Mouse (Mus musculus) lung, postnatal 0 days (tissue): ENCODE results near the gene Slc35e3. TPM values are rescaled to one million over a fixed set of nuclear protein-coding genes. Genes with fewer than 3 reads are reported as not detected.

Experiments
- ATAC-seq: fragments of 200-750 bp; cut with Nextera tagmentation; 2 replicates; pipeline ENCODE4 v1.8.0; 2017; ENCODE audit warnings: moderate library complexity
- DNase-seq: peaks from one replicate; pipeline ENCODE4 v3.0.0-alpha.2; 2016; ENCODE audit warnings: low spot score
- H3K27ac ChIP-seq: fragments of 300-500 bp; sonication (generic); 2 replicates; pipeline ENCODE4 v1.5.1; 2014; ENCODE audit warnings: antibody characterized with exemption, mild to moderate bottlenecking, low read length, mixed read lengths
- H3K27me3 ChIP-seq: fragments of 300-500 bp; sonication (generic); replicated peaks from 2 replicates; pipeline ENCODE4 v1.6.1; 2014; ENCODE audit warnings: low read length, mixed read lengths; ENCODE audit not compliant: insufficient read depth
- H3K36me3 ChIP-seq: fragments of 300-500 bp; sonication (generic); 2 replicates; pipeline ENCODE4 v1.6.1; 2014; ENCODE audit warnings: low read length, mixed read lengths; ENCODE audit not compliant: insufficient read depth
- H3K4me1 ChIP-seq: fragments of 300-500 bp; sonication (generic); 2 replicates; pipeline ENCODE4 v1.6.1; 2014; ENCODE audit warnings: antibody characterized with exemption, low read depth, low read length, mixed read lengths; ENCODE audit not compliant: insufficient read depth
- H3K4me2 ChIP-seq: fragments of 300-500 bp; sonication (generic); replicated peaks from 2 replicates; pipeline ENCODE4 v1.6.1; 2014; ENCODE audit warnings: low read depth, mild to moderate bottlenecking, low read length, moderate library complexity, mixed read lengths
- H3K4me3 ChIP-seq: fragments of 300-500 bp; sonication (generic); 2 replicates; pipeline ENCODE4 v1.5.1; 2014; ENCODE audit warnings: low read depth, low read length
- H3K9ac ChIP-seq: fragments of 300-500 bp; sonication (generic); replicated peaks from 2 replicates; pipeline ENCODE4 v1.6.1; 2014; ENCODE audit warnings: low read depth, mild to moderate bottlenecking
- H3K9me3 ChIP-seq: fragments of 300-500 bp; sonication (generic); 2 replicates; pipeline ENCODE4 v1.6.1; 2016; ENCODE audit warnings: low read length, mixed read lengths
- CTCF ChIP-seq: IDR thresholded peaks from 2 replicates; pipeline ENCODE4 v1.5.1; 2016; ENCODE audit warnings: antibody characterized with exemption, mild to moderate bottlenecking
- EP300 ChIP-seq: IDR thresholded peaks from 2 replicates; pipeline ENCODE4 v1.6.1; 2016; ENCODE audit warnings: antibody characterized with exemption, mild to moderate bottlenecking, control low read depth
- WGBS: fragments of 180-500 bp; shearing (Covaris S2); extraction: QIAGEN DNeasy Blood & Tissue Kit; methylation state at CpG from one replicate; pipeline ENCODE4 v1.1.7; 2014; 5-methylcytosine and 5-hydroxymethylcytosine counted together
- polyA plus RNA-seq: library from polyadenylated mRNA; unstranded; fragments of >200 nt; fragmentation: Nextera tagmentation; extraction: Ambion mirVana; gene quantifications from 2 replicates; pipeline ENCODE4 v1.2.1, GENCODE M21; 2015

The Slc35e3 gene
- polyA plus RNA-seq, 1 experiment from 2014 or later = 17.2 TPM

DNA sequence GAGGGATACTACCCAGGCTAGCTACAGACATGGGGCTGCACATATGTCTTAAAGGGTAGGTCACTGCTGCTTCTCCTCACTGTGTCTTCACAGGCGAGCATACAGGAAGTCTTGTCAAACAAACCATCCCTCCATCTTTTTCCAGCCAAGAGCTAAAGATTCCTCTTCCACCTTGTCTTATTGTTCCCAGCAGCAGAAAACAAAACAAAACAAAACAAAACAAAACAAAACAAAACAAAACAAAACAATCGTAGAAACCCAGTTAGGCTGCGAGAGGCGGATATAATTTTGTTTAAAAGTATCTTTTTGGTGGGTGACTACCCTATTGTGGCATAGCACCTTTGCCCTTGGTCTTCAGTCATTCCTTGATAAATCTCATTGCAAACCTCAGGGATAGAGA is 3.5 kb downstream of the Slc35e3 start:
- Histone ChIP-seq H3K9me3 (no peaks in the 10 kb centered on the region), H3K36me3 (no peaks in the 10 kb centered on the region), H3K27me3 (no peaks in the 10 kb centered on the region), H3K4me1 (no peaks in the 10 kb centered on the region), H3K9ac (no peak overlapping the region), H3K27ac (no peak overlapping the region), H3K4me3 (no peak overlapping the region), H3K4me2 (no peak overlapping the region)
- no peak for DNase-seq
- ATAC-seq = no peak
- WGBS = 87% methylated on average over 4 of the region's 4 CpGs
- TF ChIP-seq CTCF = no peak
- no peak for TF ChIP-seq EP300

GRCm38 (mm10) chr10:117741698-117742475 is 4.3 kb downstream of the Slc35e3 start:
- H3K4me2 ChIP-seq = no peak overlapping the region
- 0 out of 2 replicates have a peak overlapping the region, but pooled peaks have one; percentile 10 for H3K27ac ChIP-seq
- ATAC-seq = no peak
- DNase-seq = no peak
- no peaks in the 10 kb centered on the region for H3K27me3 ChIP-seq
- TF ChIP-seq EP300 (no peak), CTCF (no peak)
- 76% methylated on average over 15 of the region's 15 CpGs for WGBS
- H3K9ac ChIP-seq = no peak overlapping the region
- 0 out of 2 replicates have a peak, but pooled peaks cover 6% of the 10 kb centered on the region for H3K36me3 ChIP-seq
- no peak overlapping the region for H3K4me3 ChIP-seq
- no peaks in the 10 kb centered on the region for H3K9me3 ChIP-seq
- H3K4me1 ChIP-seq = no peaks in the 10 kb centered on the region

- Histone ChIP-seq H3K9me3 (no peaks in the 10 kb centered on the region), H3K27me3 (no peaks in the 10 kb centered on the region), H3K9ac (no peak overlapping the region), H3K4me3 (no peak overlapping the region), H3K36me3 (0 out of 2 replicates have a peak, but pooled peaks cover 6% of the 10 kb centered on the region), H3K27ac (0 out of 2 replicates have a peak overlapping the region, but pooled peaks have one; percentile 10), H3K4me2 (no peak overlapping the region), H3K4me1 (no peaks in the 10 kb centered on the region)
- ATAC-seq (no peak), DNase-seq (no peak)
- no peak for TF ChIP-seq EP300
- TF ChIP-seq CTCF = no peak
- 72% methylated on average over 9 of the region's 9 CpGs for WGBS
Observed at GRCm38 (mm10) chr10:117740921-117741320, 5.2 kb downstream of the Slc35e3 start.

DNA sequence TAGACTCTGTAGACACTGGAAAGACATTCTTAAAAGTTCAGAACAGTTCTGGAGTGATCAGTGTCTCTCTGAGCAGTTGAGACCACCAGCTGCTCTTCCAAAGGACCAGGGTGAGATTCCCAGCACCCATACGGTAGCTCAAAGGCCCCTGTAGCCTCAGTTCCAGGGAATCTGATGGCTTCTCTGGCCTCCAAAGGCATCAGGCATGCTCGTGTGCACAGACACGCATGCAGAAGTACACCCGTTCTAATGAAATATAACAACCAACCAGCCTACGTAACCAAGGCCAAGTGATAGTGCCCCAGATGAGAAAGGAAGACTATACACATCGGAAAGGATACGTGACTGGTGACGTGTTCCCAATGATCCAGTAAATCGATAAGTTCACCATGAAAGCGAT is 6.0 kb downstream of the Slc35e3 start:
- WGBS = 97% methylated on average over 10 of the region's 10 CpGs
- no peaks in the 10 kb centered on the region for H3K27me3 ChIP-seq
- 0 out of 2 replicates have a peak, but pooled peaks cover 6% of the 10 kb centered on the region for H3K36me3 ChIP-seq
- ATAC-seq (no peak), DNase-seq (no peak)
- H3K9me3 ChIP-seq = no peaks in the 10 kb centered on the region
- TF ChIP-seq EP300 = no peak
- TF ChIP-seq CTCF = no peak
- H3K4me2 ChIP-seq = no peak overlapping the region
- H3K4me3 ChIP-seq = no peak overlapping the region
- H3K27ac ChIP-seq = no peak overlapping the region
- H3K4me1 ChIP-seq = no peaks in the 10 kb centered on the region
- no peak overlapping the region for H3K9ac ChIP-seq

- 0 out of 2 replicates have a peak, but pooled peaks cover 6% of the 10 kb centered on the region for H3K36me3 ChIP-seq
- H3K4me1 ChIP-seq = no peaks in the 10 kb centered on the region
- 89% methylated on average over 6 of the region's 6 CpGs for WGBS
- no peak for ATAC-seq
- TF ChIP-seq CTCF = no peak
- TF ChIP-seq EP300 = no peak
- H3K27me3 ChIP-seq = no peaks in the 10 kb centered on the region
- H3K4me3 ChIP-seq = no peak overlapping the region
- H3K4me2 ChIP-seq = no peak overlapping the region
- H3K27ac ChIP-seq = no peak overlapping the region
- no peak for DNase-seq
- no peaks in the 10 kb centered on the region for H3K9me3 ChIP-seq
- no peak overlapping the region for H3K9ac ChIP-seq
Observed at GRCm38 (mm10) chr10:117739648-117739948, 6.6 kb downstream of the Slc35e3 start.

DNA sequence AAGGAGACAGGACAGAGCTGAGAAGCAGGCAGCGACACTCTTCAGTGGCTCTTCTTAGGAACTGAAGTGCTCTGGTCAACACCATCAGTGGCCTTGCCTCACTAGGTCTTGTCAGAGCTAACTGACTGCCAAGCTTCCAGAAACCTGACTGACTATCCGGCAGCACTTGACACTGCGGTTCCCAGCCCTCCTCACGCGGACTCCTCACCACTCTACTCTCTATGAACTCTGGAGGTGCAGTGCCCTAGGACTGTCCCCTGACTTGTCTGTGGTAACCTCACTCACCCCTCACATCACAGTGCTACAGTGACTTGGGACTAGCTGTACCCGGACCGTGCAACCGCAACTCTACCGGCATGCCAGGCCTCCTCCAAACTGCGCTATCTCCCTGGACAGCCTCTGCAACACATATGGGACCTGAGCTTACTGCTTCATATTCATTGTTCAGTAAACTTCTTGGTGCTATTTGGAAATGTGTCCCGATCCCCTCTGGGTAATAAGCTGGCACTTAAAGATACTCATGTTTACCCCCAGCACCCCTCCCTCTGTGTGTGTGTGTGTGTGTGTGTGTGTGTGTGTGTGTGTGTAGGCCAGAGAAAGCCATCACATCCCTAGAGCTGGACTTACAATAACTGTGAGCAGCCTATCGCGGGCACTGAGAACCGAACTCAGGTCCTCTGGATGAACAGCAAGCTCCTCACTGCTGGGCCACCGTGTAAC is 7.1 kb downstream of the Slc35e3 start:
- Histone ChIP-seq H3K4me1 (no peaks in the 10 kb centered on the region), H3K9ac (no peak overlapping the region), H3K36me3 (0 out of 2 replicates have a peak, but pooled peaks cover 6% of the 10 kb centered on the region), H3K9me3 (no peaks in the 10 kb centered on the region), H3K27me3 (no peaks in the 10 kb centered on the region), H3K4me2 (no peak overlapping the region), H3K4me3 (no peak overlapping the region), H3K27ac (no peak overlapping the region)
- DNase-seq = no peak
- no peak for ATAC-seq
- 87% methylated on average over 15 of the region's 15 CpGs for WGBS
- TF ChIP-seq EP300 (no peak), CTCF (no peak)
